Mouse (Mus musculus) small intestine, adult 2 months (tissue): ENCODE data around the gene Acsl4.

Experiments
- CTCF ChIP-seq: fragments of 200-500 bp; IDR thresholded peaks from 2 replicates; pipeline ENCODE4 v1.5.1; 2012; ENCODE audit warnings: low read depth, mild to moderate bottlenecking, control low read depth, inconsistent platforms, low read length, moderate library complexity, mixed read lengths; ENCODE audit not compliant: insufficient replicate concordance, insufficient read length; ENCODE audit errors: extremely low read depth
- POLR2A ChIP-seq: fragments of 200-500 bp; IDR thresholded peaks from 2 replicates; pipeline ENCODE4 v1.6.1; 2012; ENCODE audit warnings: low read depth, mild to moderate bottlenecking, control low read depth, inconsistent platforms, low read length, moderate library complexity

- TF ChIP-seq POLR2A (no peak), CTCF (no peak)
Observed at GRCm38 (mm10) chrX:142303456-142303855, 86.9 kb downstream of the Acsl4 start.
